Mouse (Mus musculus) erythroblast, embryonic 14.5 days (primary cell): Measurements from ENCODE around the gene Vps26b. TPM values are rescaled to one million over a fixed set of nuclear protein-coding genes. Genes with fewer than 3 reads are reported as not detected.

Source experiments
- H3K27me3 ChIP-seq: 2 replicates; pipeline ENCODE4 v1.6.1; 2012; ENCODE audit warnings: inconsistent platforms; ENCODE audit not compliant: control insufficient read depth
- H3K36me3 ChIP-seq: 2 replicates; pipeline ENCODE4 v1.6.1; 2012; ENCODE audit warnings: mild to moderate bottlenecking, inconsistent platforms; ENCODE audit not compliant: control insufficient read depth
- H3K4me1 ChIP-seq: 2 replicates; pipeline ENCODE4 v1.6.1; 2012; ENCODE audit warnings: inconsistent platforms; ENCODE audit not compliant: control insufficient read depth
- H3K4me3 ChIP-seq: replicated peaks from 2 replicates; pipeline ENCODE3; 2012; ENCODE audit warnings: moderate library complexity, mild to moderate bottlenecking, inconsistent platforms
- H3K9me3 ChIP-seq: 2 replicates; pipeline ENCODE4 v1.6.1; 2012; ENCODE audit warnings: low read length, inconsistent platforms, mixed read lengths; ENCODE audit not compliant: control insufficient read depth
- GATA1 ChIP-seq: IDR thresholded peaks from 2 replicates; pipeline ENCODE4 v1.6.1; 2012; ENCODE audit warnings: low read length, inconsistent platforms, mixed read lengths
- TAL1 ChIP-seq: IDR thresholded peaks from 3 replicates; pipeline ENCODE4 v1.6.1; 2012; ENCODE audit warnings: low read length, inconsistent platforms, mixed read lengths
- polyA plus RNA-seq: library from polyadenylated mRNA; stranded (reverse); fragments of >175 nt; gene quantifications from 2 replicates; pipeline ENCODE4 v1.2.3, GENCODE M21; 2012

Gene Vps26b
- polyA plus RNA-seq, 1 experiment = 1.0 TPM

DNA sequence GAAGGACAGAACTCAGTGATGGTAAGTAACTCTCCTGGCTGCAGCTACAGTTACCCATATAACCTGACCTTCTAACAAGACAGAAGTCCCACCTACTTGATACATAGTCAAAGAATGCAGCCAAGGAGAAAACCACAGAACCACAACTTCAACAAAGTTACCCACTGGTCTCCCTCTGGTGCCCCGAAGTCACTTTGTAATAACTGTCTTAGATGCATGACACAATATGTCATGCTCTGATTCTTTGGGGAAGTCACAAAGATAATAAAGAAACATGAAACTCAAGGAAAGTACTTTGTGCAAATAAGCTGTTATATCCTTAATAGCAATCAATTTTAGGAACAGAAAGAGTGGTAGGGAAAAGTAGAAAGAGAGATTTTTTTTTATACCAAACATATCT lies 3.2 kb downstream of the Vps26b start:
- Histone ChIP-seq H3K4me1 (peaks cover 38% of the 10 kb centered on the region), H3K9me3 (no peaks in the 10 kb centered on the region), H3K36me3 (peaks cover 11% of the 10 kb centered on the region), H3K27me3 (no peaks in the 10 kb centered on the region), H3K4me3 (no peak overlapping the region)
- TF ChIP-seq TAL1 = no peak

GRCm38 (mm10) chr9:27023681-27024080 lies 6.2 kb downstream of the Vps26b start:
- H3K27me3 ChIP-seq = no peaks in the 10 kb centered on the region
- H3K4me1 ChIP-seq = peaks cover 22% of the 10 kb centered on the region
- TF ChIP-seq GATA1 (no peak), TAL1 (no peak)
- no peak overlapping the region for H3K4me3 ChIP-seq
- no peaks in the 10 kb centered on the region for H3K9me3 ChIP-seq
- peaks cover 20% of the 10 kb centered on the region for H3K36me3 ChIP-seq

DNA sequence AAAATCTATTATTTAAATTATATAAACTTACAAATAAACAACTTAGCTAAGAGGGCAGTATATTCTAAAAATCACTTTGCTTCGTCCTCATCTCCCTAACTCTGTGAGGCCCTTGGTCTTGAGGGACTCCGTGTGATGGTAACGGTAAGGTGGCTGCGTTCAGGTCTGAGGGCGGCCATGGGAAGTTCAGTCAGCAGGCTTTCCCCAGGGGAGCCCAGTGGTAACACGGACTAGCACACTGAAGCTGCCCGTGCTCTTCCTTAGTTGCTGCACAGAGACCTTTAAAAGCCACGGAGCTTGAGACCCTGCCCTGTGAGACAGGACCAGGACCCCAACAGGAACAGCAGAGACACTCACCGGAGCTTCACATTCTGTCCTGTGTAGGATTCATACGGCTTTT lies 10.9 kb downstream of the Vps26b start:
- peaks cover 56% of the 10 kb centered on the region for H3K36me3 ChIP-seq
- H3K27me3 ChIP-seq = no peaks in the 10 kb centered on the region
- H3K9me3 ChIP-seq = no peaks in the 10 kb centered on the region
- TF ChIP-seq TAL1 = no peak
- no peak for TF ChIP-seq GATA1
- no peaks in the 10 kb centered on the region; the same call in 1 of the 2 replicates for H3K4me1 ChIP-seq
- no peak overlapping the region for H3K4me3 ChIP-seq

DNA sequence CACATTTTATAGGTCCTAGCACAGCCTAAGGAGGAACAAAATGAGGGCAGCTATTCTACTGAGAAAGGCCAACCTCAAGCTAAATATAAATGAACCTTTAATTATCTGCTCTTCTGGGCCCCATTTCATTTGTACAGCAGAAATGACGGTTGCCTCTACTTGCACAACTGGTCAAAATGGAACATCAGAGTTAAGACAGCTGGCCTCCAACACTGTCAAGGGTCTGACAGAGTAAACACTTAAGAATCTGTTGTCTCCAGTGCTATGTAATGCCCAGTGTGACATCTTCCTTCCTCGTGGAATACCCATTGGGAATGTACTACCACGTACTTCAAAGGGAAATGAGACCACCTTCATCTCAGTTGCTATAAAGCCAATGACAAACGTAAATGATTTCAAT lies 18.3 kb downstream of the Vps26b start:
- Histone ChIP-seq H3K4me1 (no peaks in the 10 kb centered on the region), H3K36me3 (peaks cover 87% of the 10 kb centered on the region), H3K27me3 (no peaks in the 10 kb centered on the region), H3K4me3 (no peak overlapping the region), H3K9me3 (no peaks in the 10 kb centered on the region)
- no peak for TF ChIP-seq TAL1
- no peak for TF ChIP-seq GATA1

DNA sequence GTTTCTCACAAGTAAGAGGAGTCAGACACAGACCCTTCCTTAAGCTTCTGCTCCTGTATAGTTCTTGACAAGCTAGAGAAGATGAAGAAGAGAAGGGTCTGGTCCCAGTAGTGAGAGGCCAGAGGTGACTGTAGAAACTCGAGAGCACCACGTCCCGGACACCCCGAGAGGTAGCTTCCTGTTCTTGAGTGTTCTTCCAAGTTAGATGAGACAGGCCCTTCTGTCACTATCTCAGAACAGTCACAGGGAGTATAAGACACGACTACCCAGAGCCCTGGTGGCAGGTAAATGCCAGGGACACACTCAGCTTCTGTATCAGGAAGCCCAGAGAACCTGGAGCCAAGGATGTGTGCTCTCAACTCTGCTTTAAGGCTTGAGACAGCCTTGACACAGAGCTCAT lies 20.6 kb downstream of the Vps26b start:
- Histone ChIP-seq H3K4me1 (no peaks in the 10 kb centered on the region), H3K4me3 (no peak overlapping the region), H3K27me3 (no peaks in the 10 kb centered on the region), H3K9me3 (no peaks in the 10 kb centered on the region), H3K36me3 (peaks cover 86% of the 10 kb centered on the region)
- no peak for TF ChIP-seq TAL1
- TF ChIP-seq GATA1 = no peak

DNA sequence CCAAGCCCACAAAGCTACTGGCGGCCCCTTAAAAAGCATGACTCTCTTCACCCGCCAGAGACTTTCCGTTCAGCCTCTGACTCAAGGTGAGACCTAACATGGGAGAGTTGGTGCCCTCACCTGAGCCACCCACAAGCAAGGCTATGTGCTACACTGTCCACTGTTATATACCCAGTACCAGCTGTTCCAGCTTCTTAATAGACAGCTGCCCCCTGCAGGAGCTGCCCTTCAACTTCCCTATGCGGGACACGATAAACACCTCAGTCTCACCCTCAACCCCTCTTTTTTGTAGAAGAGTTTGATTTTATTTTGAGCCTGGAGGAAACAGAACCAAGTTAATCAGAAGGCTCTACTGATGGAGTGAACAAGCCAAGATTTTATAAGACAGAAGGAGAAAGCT lies 23.0 kb downstream of the Vps26b start:
- Histone ChIP-seq H3K27me3 (no peaks in the 10 kb centered on the region), H3K4me1 (no peaks in the 10 kb centered on the region)

DNA sequence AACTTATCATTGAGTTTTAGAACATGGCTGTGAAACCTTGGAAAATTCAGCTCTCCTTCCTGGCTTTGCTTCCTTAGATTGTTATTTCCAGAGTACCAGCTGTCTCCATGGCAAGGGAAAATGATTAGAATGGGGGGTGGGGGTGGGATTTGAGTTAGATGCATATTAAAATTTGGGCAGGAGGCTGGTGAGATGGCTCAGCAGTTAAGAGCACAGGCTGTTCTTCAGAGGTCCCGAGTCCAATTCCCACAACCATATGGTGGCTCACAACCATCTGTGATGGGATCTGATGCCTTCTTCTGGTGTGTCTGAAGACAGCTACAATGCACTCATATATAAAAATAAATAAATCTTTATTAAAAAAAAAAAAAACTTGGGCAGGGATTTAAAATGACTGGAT lies 23.9 kb downstream of the Vps26b start:
- Histone ChIP-seq H3K4me3 (no peak overlapping the region), H3K36me3 (peaks cover 69% of the 10 kb centered on the region), H3K4me1 (peaks cover 6% of the 10 kb centered on the region), H3K27me3 (no peaks in the 10 kb centered on the region), H3K9me3 (no peaks in the 10 kb centered on the region)
- TF ChIP-seq TAL1 (no peak), GATA1 (no peak)

More for the DNA sequence above, 23.0 kb downstream of the Vps26b start:
- Histone ChIP-seq H3K9me3 (no peaks in the 10 kb centered on the region), H3K4me3 (no peak overlapping the region), H3K36me3 (peaks cover 77% of the 10 kb centered on the region)
- TF ChIP-seq GATA1 (no peak), TAL1 (no peak)

- no peak overlapping the region for H3K4me3 ChIP-seq
- peaks cover 64% of the 10 kb centered on the region for H3K36me3 ChIP-seq
- H3K27me3 ChIP-seq = no peaks in the 10 kb centered on the region
- no peaks in the 10 kb centered on the region for H3K9me3 ChIP-seq
- no peak for TF ChIP-seq GATA1
- no peak for TF ChIP-seq TAL1
- H3K4me1 ChIP-seq = peaks cover 13% of the 10 kb centered on the region
These were observed 24.6 kb downstream of the Vps26b start for GRCm38 (mm10) chr9:27005231-27005630.

- peaks cover 37% of the 10 kb centered on the region for H3K4me1 ChIP-seq
- TF ChIP-seq GATA1 = no peak
- no peaks in the 10 kb centered on the region for H3K9me3 ChIP-seq
- peak within 1 kb of the TSS; percentile 84 for H3K4me3 ChIP-seq
- H3K36me3 ChIP-seq = peaks cover 17% of the 10 kb centered on the region
- no peaks in the 10 kb centered on the region for H3K27me3 ChIP-seq
These were observed 30.1 kb downstream of the Vps26b start, which contains the start of the genes Acad8 and Thyn1 for GRCm38 (mm10) chr9:26999461-27000395. Gene Acad8 (minus strand): TSS chr9:26999566. Gene Thyn1 (plus strand): TSS chr9:26999710.
